Mouse (Mus musculus): ENCODE measurements around the gene Lgi1. TPM values are rescaled to one million over a fixed set of nuclear protein-coding genes. Genes with fewer than 3 reads are reported as not detected.

Lgi1 gene
- polyA plus RNA-seq, 1 experiment from 2014 or later, result 1.5 TPM

- H3K27ac ChIP-seq (ENCODE audit: low read length), result no peak overlapping the region
These were observed 89.9 kb downstream of the Lgi1 start for GRCm38 (mm10) chr19:38354279-38354678.

DNA sequence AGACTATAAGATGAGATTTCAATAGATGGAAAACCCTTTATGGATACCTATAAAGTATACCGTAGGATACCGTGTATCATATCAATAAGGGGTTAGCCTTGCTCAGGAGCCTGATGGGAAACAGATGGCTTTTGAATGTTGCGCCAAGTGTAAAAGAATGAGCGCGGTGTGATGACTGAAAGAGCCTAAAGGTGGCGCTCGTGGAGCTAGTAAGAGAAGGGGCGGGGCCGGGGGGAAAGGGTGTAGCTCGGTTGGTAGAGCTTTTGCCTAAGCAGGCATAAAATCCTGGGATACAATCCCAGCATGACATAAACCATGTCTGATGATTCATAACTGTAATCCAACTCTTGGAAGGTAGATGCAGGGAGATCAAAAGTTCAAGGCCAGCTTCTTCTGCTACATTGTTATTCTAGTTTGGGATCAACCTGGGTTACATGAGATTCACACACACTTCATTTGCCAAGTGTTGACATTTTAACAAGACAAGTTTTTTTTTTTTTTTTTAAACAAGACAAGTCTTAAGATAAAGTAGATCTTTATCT, 90.6 kb downstream of the Lgi1 start:
- Histone ChIP-seq H3K36me3 (ENCODE audit: insufficient read depth, low read length) (no peaks in the 10 kb centered on the region), H3K27ac (ENCODE audit: low read length) (no peak overlapping the region), H3K9me3 (ENCODE audit: low read length) (no peaks in the 10 kb centered on the region), H3K4me3 (ENCODE audit: low read length) (no peak overlapping the region), H3K9ac (replicated peaks; ENCODE audit: low read length) (no peak overlapping the region), H3K4me2 (replicated peaks; ENCODE audit: low read depth, low read length) (no peak overlapping the region), H3K4me1 (ENCODE audit: insufficient read depth, low read length) (no peaks in the 10 kb centered on the region), H3K27me3 (ENCODE audit: insufficient read depth, low read length) (peaks cover 7% of the 10 kb centered on the region)
- ATAC-seq (ENCODE audit: low FRiP score, low TSS enrichment), result no peak
- WGBS, result 80% methylated on average over 10 of the region's 10 CpGs

More at GRCm38 (mm10) chr19:38354279-38354678, 89.9 kb downstream of the Lgi1 start:
- H3K27me3 ChIP-seq (ENCODE audit: insufficient read depth, low read length), result peaks cover 7% of the 10 kb centered on the region
- no peaks in the 10 kb centered on the region for H3K9me3 ChIP-seq (ENCODE audit: low read length)
- ATAC-seq (ENCODE audit: low FRiP score, low TSS enrichment), result no peak
- H3K36me3 ChIP-seq (ENCODE audit: insufficient read depth, low read length), result no peaks in the 10 kb centered on the region
- no peaks in the 10 kb centered on the region for H3K4me1 ChIP-seq (ENCODE audit: insufficient read depth, low read length)
- H3K4me3 ChIP-seq (ENCODE audit: low read length), result no peak overlapping the region
- H3K9ac ChIP-seq (replicated peaks; ENCODE audit: low read length), result no peak overlapping the region
- H3K4me2 ChIP-seq (replicated peaks; ENCODE audit: low read depth, low read length), result no peak overlapping the region
- 90% methylated on average over 1 of the region's 1 CpGs for WGBS

- WGBS, result 70% methylated on average over 8 of the region's 8 CpGs
- Histone ChIP-seq H3K4me2 (replicated peaks; ENCODE audit: low read depth, low read length) (no peak overlapping the region), H3K9me3 (ENCODE audit: low read length) (no peaks in the 10 kb centered on the region), H3K4me1 (ENCODE audit: insufficient read depth, low read length) (no peaks in the 10 kb centered on the region), H3K27ac (ENCODE audit: low read length) (no peak overlapping the region), H3K36me3 (ENCODE audit: insufficient read depth, low read length) (no peaks in the 10 kb centered on the region), H3K9ac (replicated peaks; ENCODE audit: low read length) (no peak overlapping the region), H3K4me3 (ENCODE audit: low read length) (no peak overlapping the region), H3K27me3 (ENCODE audit: insufficient read depth, low read length) (no peaks in the 10 kb centered on the region; the same call in 1 of the 2 replicates)
- ATAC-seq (ENCODE audit: low FRiP score, low TSS enrichment), result no peak
These were observed 92.0 kb downstream of the Lgi1 start for GRCm38 (mm10) chr19:38356211-38356828.

DNA sequence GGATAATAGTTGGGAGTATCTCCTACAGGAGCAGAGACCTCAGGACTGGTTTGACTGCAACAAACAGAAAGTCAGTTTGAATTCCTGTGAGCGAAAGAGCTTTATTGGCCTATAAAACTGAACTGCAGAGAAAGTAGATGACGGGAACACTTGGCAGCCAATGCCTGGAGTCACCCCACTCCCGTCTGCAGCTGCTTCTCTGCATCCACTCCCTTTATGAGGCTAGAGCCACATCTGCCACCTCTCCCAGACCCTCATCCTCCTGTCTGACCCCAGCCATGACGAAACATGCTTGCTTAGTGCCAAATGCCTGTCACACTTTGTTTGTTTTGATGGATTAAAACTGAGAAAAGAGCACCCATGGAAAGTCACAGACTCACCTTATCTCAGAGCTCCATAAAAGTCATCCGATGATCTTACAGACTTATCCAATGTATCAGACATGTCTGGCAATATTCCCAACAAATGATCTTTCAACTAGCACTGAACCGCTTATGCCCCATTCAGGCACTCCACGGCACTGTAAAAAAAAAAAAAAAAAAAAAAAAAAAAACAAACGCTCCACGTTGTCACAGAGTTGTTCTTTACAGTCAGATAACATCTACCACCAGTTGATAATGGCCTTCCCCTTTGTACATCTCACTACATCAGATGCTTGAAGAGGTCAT, 93.8 kb downstream of the Lgi1 start:
- no peak overlapping the region for H3K4me2 ChIP-seq (replicated peaks; ENCODE audit: low read depth, low read length)
- no peak overlapping the region for H3K27ac ChIP-seq (ENCODE audit: low read length)
- H3K36me3 ChIP-seq (ENCODE audit: insufficient read depth, low read length), result no peaks in the 10 kb centered on the region
- 31% methylated on average over 9 of the region's 9 CpGs for WGBS
- H3K9me3 ChIP-seq (ENCODE audit: low read length), result no peaks in the 10 kb centered on the region
- H3K9ac ChIP-seq (replicated peaks; ENCODE audit: low read length), result no peak overlapping the region
- H3K4me1 ChIP-seq (ENCODE audit: insufficient read depth, low read length), result no peaks in the 10 kb centered on the region
- H3K27me3 ChIP-seq (ENCODE audit: insufficient read depth, low read length), result no peaks in the 10 kb centered on the region; the same call in 1 of the 2 replicates
- H3K4me3 ChIP-seq (ENCODE audit: low read length), result no peak overlapping the region
- no peak for ATAC-seq (ENCODE audit: low FRiP score, low TSS enrichment)

DNA sequence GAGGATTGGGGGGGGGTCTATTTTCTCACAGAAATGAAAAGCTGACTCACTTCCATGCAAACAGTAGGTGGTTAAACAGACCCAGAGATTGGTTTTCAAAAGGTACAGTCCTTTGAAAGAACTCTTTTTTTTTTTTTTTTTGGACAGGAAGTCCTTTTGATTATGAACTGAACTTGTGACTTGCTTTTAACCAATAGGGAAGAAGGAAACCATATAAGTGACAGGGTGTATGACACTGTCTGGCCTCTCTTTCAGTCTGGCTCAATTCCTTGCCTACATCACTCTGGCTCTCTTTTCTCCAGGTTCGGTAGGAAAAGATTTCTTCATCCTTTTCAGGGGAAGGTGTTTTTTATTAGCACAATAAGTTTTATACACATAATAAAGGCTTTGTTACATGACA, 95.0 kb downstream of the Lgi1 start:
- Histone ChIP-seq H3K9me3 (ENCODE audit: low read length) (no peaks in the 10 kb centered on the region), H3K36me3 (ENCODE audit: insufficient read depth, low read length) (no peaks in the 10 kb centered on the region), H3K4me3 (ENCODE audit: low read length) (no peak overlapping the region), H3K4me2 (replicated peaks; ENCODE audit: low read depth, low read length) (no peak overlapping the region), H3K27ac (ENCODE audit: low read length) (no peak overlapping the region), H3K4me1 (ENCODE audit: insufficient read depth, low read length) (peaks cover 5% of the 10 kb centered on the region; the same call in 1 of the 2 replicates), H3K9ac (replicated peaks; ENCODE audit: low read length) (no peak overlapping the region), H3K27me3 (ENCODE audit: insufficient read depth, low read length) (no peaks in the 10 kb centered on the region; the same call in 1 of the 2 replicates)
- WGBS, result 86% methylated on average over 1 of the region's 1 CpGs
- ATAC-seq (ENCODE audit: low FRiP score, low TSS enrichment), result no peak

Other genes with a start within 250 kb of the Lgi1 start
- 20.9 and 21.0 TPM in 2 replicates for gene Myof, start 221.0 kb upstream of the Lgi1 start, polyA plus RNA-seq (2015; fragmentation: Nextera tagmentation; extraction: Ambion mirVana)
- gene Cep55, start 209.5 kb upstream of the Lgi1 start, polyA plus RNA-seq (2015; fragmentation: Nextera tagmentation; extraction: Ambion mirVana), result 28.2 and 30.3 TPM in 2 replicates
- 1.3 and 1.4 TPM in 2 replicates for gene Ffar4, start 167.5 kb upstream of the Lgi1 start, polyA plus RNA-seq (2015; fragmentation: Nextera tagmentation; extraction: Ambion mirVana)
- 5.0 and 9.1 TPM in 2 replicates for gene Rbp4, start 139.3 kb upstream of the Lgi1 start, polyA plus RNA-seq (2015; fragmentation: Nextera tagmentation; extraction: Ambion mirVana)
- gene Pde6c, start 131.8 kb upstream of the Lgi1 start, polyA plus RNA-seq (2015; fragmentation: Nextera tagmentation; extraction: Ambion mirVana), result 0.10 TPM in 1 of 2 replicates, not detected in the other
- gene Fra10ac1, start 40.4 kb upstream of the Lgi1 start, polyA plus RNA-seq (2015; fragmentation: Nextera tagmentation; extraction: Ambion mirVana), result 37.2 and 39.6 TPM in 2 replicates
- gene Slc35g1, start 131.4 kb downstream of the Lgi1 start, polyA plus RNA-seq (2015; fragmentation: Nextera tagmentation; extraction: Ambion mirVana), result 7.8 and 7.9 TPM in 2 replicates
- 3.0 and 3.2 TPM in 2 replicates for gene Plce1, start 216.6 kb downstream of the Lgi1 start, polyA plus RNA-seq (2015; fragmentation: Nextera tagmentation; extraction: Ambion mirVana)

Data from kidney, embryonic 16.5 days (tissue).